Mouse (Mus musculus) naive thymus-derived CD4-positive, alpha-beta T cell, adult 2 months (primary cell): Measurements from ENCODE around the gene Tspan17.

Experiments
- DNase-seq: peaks from one replicate; pipeline ENCODE4 v3.0.0-alpha.2; 2011; ENCODE audit warnings: low read depth

Tspan17 gene

GRCm38 (mm10) chr13:54806434-54806976, 17.3 kb downstream of the Tspan17 start:
- no peak for DNase-seq

- DNase-seq = no peak
Measured at GRCm38 (mm10) chr13:54808067-54808466, 18.9 kb downstream of the Tspan17 start.

GRCm38 (mm10) chr13:54811476-54811875, 22.3 kb downstream of the Tspan17 start:
- no peak for DNase-seq

GRCm38 (mm10) chr13:54813381-54813780, 24.2 kb downstream of the Tspan17 start:
- DNase-seq = no peak

- no peak for DNase-seq
Measured at GRCm38 (mm10) chr13:54818399-54819254, 29.4 kb downstream of the Tspan17 start.

GRCm38 (mm10) chr13:54821106-54821505, 31.9 kb downstream of the Tspan17 start:
- DNase-seq = no peak

- no peak for DNase-seq
Measured at GRCm38 (mm10) chr13:54821931-54822330, 32.8 kb downstream of the Tspan17 start.

GRCm38 (mm10) chr13:54824111-54824931, 35.1 kb downstream of the Tspan17 start:
- no peak for DNase-seq

GRCm38 (mm10) chr13:54827992-54828391, 38.8 kb downstream of the Tspan17 start:
- no peak for DNase-seq

- DNase-seq = no peak
Measured at GRCm38 (mm10) chr13:54828508-54828907, 39.3 kb downstream of the Tspan17 start.

- DNase-seq = no peak
Measured at GRCm38 (mm10) chr13:54829450-54829849, 40.3 kb downstream of the Tspan17 start.

GRCm38 (mm10) chr13:54836351-54837030, 47.3 kb downstream of the Tspan17 start:
- DNase-seq = no peak

GRCm38 (mm10) chr13:54837061-54837460, 47.9 kb downstream of the Tspan17 start:
- no peak for DNase-seq

- no peak for DNase-seq
Measured at GRCm38 (mm10) chr13:54837471-54837889, 48.3 kb downstream of the Tspan17 start.

- no peak for DNase-seq
Measured at GRCm38 (mm10) chr13:54838540-54838939, 49.4 kb downstream of the Tspan17 start.

- no peak for DNase-seq
Measured at GRCm38 (mm10) chr13:54839211-54839610, 50.0 kb downstream of the Tspan17 start.

- DNase-seq = no peak
Measured at GRCm38 (mm10) chr13:54844579-54844978, 55.4 kb downstream of the Tspan17 start.
